Mouse (Mus musculus): ENCODE measurements around the gene Gbx2. TPM values are rescaled to one million over a fixed set of nuclear protein-coding genes. Genes with fewer than 3 reads are reported as not detected.

The Gbx2 gene
- polyA plus RNA-seq, 1 experiment from 2014 or later = not detected

GRCm38 (mm10) chr1:89939596-89939960, 8.6 kb upstream of the Gbx2 start:
- ATAC-seq (ENCODE audit: low read depth) = no peak
- Histone ChIP-seq H3K27ac (ENCODE audit: low read length) (no peak overlapping the region), H3K9ac (ENCODE audit: low read length) (no peak overlapping the region), H3K4me3 (ENCODE audit: low read length) (no peak overlapping the region), H3K4me1 (replicated peaks; ENCODE audit: control insufficient read depth, insufficient read depth, low read length) (peaks cover 6% of the 10 kb centered on the region), H3K27me3 (ENCODE audit: control insufficient read depth, insufficient read depth, low read depth, low read length) (peaks cover 93% of the 10 kb centered on the region), H3K36me3 (ENCODE audit: control insufficient read depth, insufficient read depth, low read length) (no peaks in the 10 kb centered on the region), H3K9me3 (ENCODE audit: control insufficient read depth, low read length) (no peaks in the 10 kb centered on the region), H3K4me2 (ENCODE audit: low read depth, low read length) (no peak overlapping the region)
- 29% methylated on average over 16 of the region's 16 CpGs for WGBS

GRCm38 (mm10) chr1:89938884-89939595, 8.1 kb upstream of the Gbx2 start:
- Histone ChIP-seq H3K27me3 (ENCODE audit: control insufficient read depth, insufficient read depth, low read depth, low read length) (peaks cover 93% of the 10 kb centered on the region), H3K9ac (ENCODE audit: low read length) (no peak overlapping the region), H3K9me3 (ENCODE audit: control insufficient read depth, low read length) (no peaks in the 10 kb centered on the region), H3K4me2 (ENCODE audit: low read depth, low read length) (no peak overlapping the region), H3K4me1 (replicated peaks; ENCODE audit: control insufficient read depth, insufficient read depth, low read length) (peaks cover 6% of the 10 kb centered on the region), H3K27ac (ENCODE audit: low read length) (no peak overlapping the region), H3K36me3 (ENCODE audit: control insufficient read depth, insufficient read depth, low read length) (no peaks in the 10 kb centered on the region), H3K4me3 (ENCODE audit: low read length) (no peak overlapping the region)
- 30% methylated on average over 16 of the region's 16 CpGs for WGBS
- no peak for ATAC-seq (ENCODE audit: low read depth)

GRCm38 (mm10) chr1:89935493-89936348, 4.7 kb upstream of the Gbx2 start:
- Histone ChIP-seq H3K4me3 (ENCODE audit: low read length) (no peak overlapping the region), H3K36me3 (ENCODE audit: control insufficient read depth, insufficient read depth, low read length) (no peaks in the 10 kb centered on the region), H3K4me2 (ENCODE audit: low read depth, low read length) (no peak overlapping the region), H3K9me3 (ENCODE audit: control insufficient read depth, low read length) (no peaks in the 10 kb centered on the region), H3K4me1 (replicated peaks; ENCODE audit: control insufficient read depth, insufficient read depth, low read length) (peaks cover 6% of the 10 kb centered on the region), H3K27me3 (ENCODE audit: control insufficient read depth, insufficient read depth, low read depth, low read length) (peaks cover 92% of the 10 kb centered on the region), H3K27ac (ENCODE audit: low read length) (no peak overlapping the region), H3K9ac (ENCODE audit: low read length) (no peak overlapping the region)
- 3% methylated on average over 28 of the region's 29 CpGs for WGBS
- no peak for ATAC-seq (ENCODE audit: low read depth)

- 9% methylated on average over 19 of the region's 19 CpGs for WGBS
- ATAC-seq (ENCODE audit: low read depth) = no peak
- no peak overlapping the region for H3K9ac ChIP-seq (ENCODE audit: low read length)
Observed at GRCm38 (mm10) chr1:89934316-89935260, 3.6 kb upstream of the Gbx2 start.

GRCm38 (mm10) chr1:89933786-89934185, 2.8 kb upstream of the Gbx2 start:
- no peaks in the 10 kb centered on the region for H3K36me3 ChIP-seq (ENCODE audit: control insufficient read depth, insufficient read depth, low read length)
- H3K27me3 ChIP-seq (ENCODE audit: control insufficient read depth, insufficient read depth, low read depth, low read length) = peaks cover 94% of the 10 kb centered on the region
- H3K9ac ChIP-seq (ENCODE audit: low read length) = no peak overlapping the region
- H3K4me2 ChIP-seq (ENCODE audit: low read depth, low read length) = no peak overlapping the region
- no peak overlapping the region for H3K27ac ChIP-seq (ENCODE audit: low read length)
- ATAC-seq (ENCODE audit: low read depth) = no peak
- peaks cover 19% of the 10 kb centered on the region for H3K4me1 ChIP-seq (replicated peaks; ENCODE audit: control insufficient read depth, insufficient read depth, low read length)
- no peak overlapping the region for H3K4me3 ChIP-seq (ENCODE audit: low read length)
- WGBS = 4% methylated on average over 21 of the region's 21 CpGs
- H3K9me3 ChIP-seq (ENCODE audit: control insufficient read depth, low read length) = no peaks in the 10 kb centered on the region

More at GRCm38 (mm10) chr1:89934316-89935260, 3.6 kb upstream of the Gbx2 start:
- no peak overlapping the region for H3K4me2 ChIP-seq (ENCODE audit: low read depth, low read length)
- peaks cover 94% of the 10 kb centered on the region for H3K27me3 ChIP-seq (ENCODE audit: control insufficient read depth, insufficient read depth, low read depth, low read length)
- peaks cover 15% of the 10 kb centered on the region for H3K4me1 ChIP-seq (replicated peaks; ENCODE audit: control insufficient read depth, insufficient read depth, low read length)
- H3K4me3 ChIP-seq (ENCODE audit: low read length) = no peak overlapping the region
- H3K9me3 ChIP-seq (ENCODE audit: control insufficient read depth, low read length) = no peaks in the 10 kb centered on the region
- no peak overlapping the region for H3K27ac ChIP-seq (ENCODE audit: low read length)
- H3K36me3 ChIP-seq (ENCODE audit: control insufficient read depth, insufficient read depth, low read length) = no peaks in the 10 kb centered on the region

- no peak overlapping the region for H3K4me3 ChIP-seq (ENCODE audit: low read length)
- peaks cover 21% of the 10 kb centered on the region for H3K4me1 ChIP-seq (replicated peaks; ENCODE audit: control insufficient read depth, insufficient read depth, low read length)
- peaks cover 96% of the 10 kb centered on the region for H3K27me3 ChIP-seq (ENCODE audit: control insufficient read depth, insufficient read depth, low read depth, low read length)
- no peak overlapping the region for H3K27ac ChIP-seq (ENCODE audit: low read length)
- H3K9ac ChIP-seq (ENCODE audit: low read length) = no peak overlapping the region
- no peak overlapping the region for H3K4me2 ChIP-seq (ENCODE audit: low read depth, low read length)
- 11% methylated on average over 6 of the region's 6 CpGs for whole genome bisulfite sequencing
- no peaks in the 10 kb centered on the region for H3K36me3 ChIP-seq (ENCODE audit: control insufficient read depth, insufficient read depth, low read length)
- no peak for ATAC-seq (ENCODE audit: low read depth)
- H3K9me3 ChIP-seq (ENCODE audit: control insufficient read depth, low read length) = no peaks in the 10 kb centered on the region
Observed at GRCm38 (mm10) chr1:89933028-89933427, 2.0 kb upstream of the Gbx2 start.

- Histone ChIP-seq H3K4me1 (replicated peaks; ENCODE audit: control insufficient read depth, insufficient read depth, low read length) (peaks cover 21% of the 10 kb centered on the region), H3K27ac (ENCODE audit: low read length) (no peak overlapping the region), H3K4me3 (ENCODE audit: low read length) (no peak overlapping the region), H3K9me3 (ENCODE audit: control insufficient read depth, low read length) (no peaks in the 10 kb centered on the region), H3K9ac (ENCODE audit: low read length) (no peak overlapping the region), H3K36me3 (ENCODE audit: control insufficient read depth, insufficient read depth, low read length) (no peaks in the 10 kb centered on the region), H3K4me2 (ENCODE audit: low read depth, low read length) (no peak overlapping the region), H3K27me3 (ENCODE audit: control insufficient read depth, insufficient read depth, low read depth, low read length) (peaks cover 96% of the 10 kb centered on the region)
- 1% methylated on average over 16 of the region's 16 CpGs for WGBS
- ATAC-seq (ENCODE audit: low read depth) = no peak
Observed at GRCm38 (mm10) chr1:89932616-89933015, 1.6 kb upstream of the Gbx2 start.

- Histone ChIP-seq H3K9ac (ENCODE audit: low read length) (no peak overlapping the region), H3K27ac (ENCODE audit: low read length) (no peak overlapping the region), H3K27me3 (ENCODE audit: control insufficient read depth, insufficient read depth, low read depth, low read length) (peaks cover 96% of the 10 kb centered on the region), H3K4me1 (replicated peaks; ENCODE audit: control insufficient read depth, insufficient read depth, low read length) (peaks cover 25% of the 10 kb centered on the region), H3K4me3 (ENCODE audit: low read length) (no peak overlapping the region), H3K4me2 (ENCODE audit: low read depth, low read length) (no peak overlapping the region), H3K9me3 (ENCODE audit: control insufficient read depth, low read length) (no peaks in the 10 kb centered on the region), H3K36me3 (ENCODE audit: control insufficient read depth, insufficient read depth, low read length) (no peaks in the 10 kb centered on the region)
- 3% methylated on average over 19 of the region's 19 CpGs for WGBS
- ATAC-seq (ENCODE audit: low read depth) = no peak
Observed at GRCm38 (mm10) chr1:89932021-89932423, 1.0 kb upstream of the Gbx2 start.

Data from lung, embryonic 16.5 days (tissue).